9 mouse cellular contexts compared by ENCODE assay signal in the genomic region with DNA sequence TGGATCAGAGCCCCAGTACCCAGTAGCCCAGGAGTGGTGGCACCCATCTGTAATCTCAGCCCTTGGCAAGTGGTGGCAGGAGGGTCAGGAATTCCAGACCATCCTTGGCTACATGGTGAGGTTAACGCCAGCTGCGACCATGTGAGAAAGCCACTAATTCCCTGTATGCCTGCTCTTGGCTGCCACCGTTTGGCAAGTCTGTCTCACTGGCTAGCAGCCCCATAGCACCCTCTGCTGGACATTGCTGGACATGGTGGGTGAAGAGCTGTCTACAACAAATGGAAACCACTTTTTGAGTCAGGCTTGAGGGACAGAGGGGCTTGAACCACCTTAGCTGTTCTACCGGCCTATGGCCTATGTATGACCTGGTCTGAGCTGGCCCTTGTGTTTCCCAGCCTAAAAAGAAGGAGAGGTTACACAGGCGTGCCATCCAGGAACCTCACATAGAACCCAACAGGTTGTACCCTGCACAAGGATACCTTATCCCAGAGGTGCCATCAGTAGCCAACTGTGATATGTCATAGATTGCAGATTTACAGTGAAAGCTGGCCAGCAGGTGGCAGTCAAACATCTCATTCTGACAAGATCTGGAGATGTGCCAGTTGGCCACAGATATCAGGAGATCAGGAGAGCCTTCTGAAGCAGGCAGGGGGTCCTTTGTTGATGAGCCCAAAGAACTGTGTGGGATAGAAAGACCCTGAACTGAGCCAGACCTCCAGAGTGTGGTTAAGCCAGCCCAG. TPM values are rescaled to one million over a fixed set of nuclear protein-coding genes. Genes with fewer than 3 reads are reported as not detected.
A peak's percentile ranks its signal among the peaks of the same experiment; 100 is the strongest.
DNase-seq lines count a peak whose midpoint lies in the region; ATAC-seq and TF ChIP-seq lines count a peak whose summit lies in the region.
"Had no signal": no experiment of that assay in that cellular context is flagged by ENCODE, and none has a peak within 500 bp of the region (broad histone marks: within the 10 kb centered on the region; RNA-seq: fewer than 3 reads in every experiment).

No protein-coding gene starts in this region.

- no peaks in the 10 kb centered on the region for H3K36me3 ChIP-seq in forebrain, embryonic 12.5 days (replicated peaks)
- H3K36me3 ChIP-seq in lung, postnatal 0 days (ENCODE audit: insufficient read depth, low read length) = no peaks in the 10 kb centered on the region
- H3K36me3 ChIP-seq: liver, embryonic 15.5 days had no signal

- H3K9ac ChIP-seq in forebrain, embryonic 12.5 days = no peak overlapping the region
- no peak overlapping the region for H3K9ac ChIP-seq in lung, postnatal 0 days (replicated peaks; ENCODE audit: low read depth)
- H3K9ac ChIP-seq: liver, embryonic 15.5 days had no signal

- peaks cover 6% of the 10 kb centered on the region; the same call in 1 of the 2 replicates for H3K4me1 ChIP-seq in forebrain, embryonic 12.5 days
- H3K4me1 ChIP-seq in lung, postnatal 0 days (ENCODE audit: insufficient read depth, low read depth, low read length) = no peaks in the 10 kb centered on the region
- H3K4me1 ChIP-seq: liver, embryonic 15.5 days had no signal

- 0 out of 2 replicates have a peak, but pooled peaks cover 5% of the 10 kb centered on the region for H3K27me3 ChIP-seq in forebrain, embryonic 12.5 days
- H3K27me3 ChIP-seq in lung, postnatal 0 days (replicated peaks; ENCODE audit: insufficient read depth, low read length) = no peaks in the 10 kb centered on the region
- H3K27me3 ChIP-seq: liver, embryonic 15.5 days had no signal

- peak; percentile 100 for TF ChIP-seq CTCF in lung, postnatal 0 days (IDR thresholded peaks at IDR 0.05)

- no peak overlapping the region for H3K4me3 ChIP-seq in forebrain, embryonic 12.5 days (replicated peaks)
- no peak overlapping the region for H3K4me3 ChIP-seq in lung, postnatal 0 days (ENCODE audit: low read depth, low read length)
- H3K4me3 ChIP-seq: liver, embryonic 15.5 days had no signal

- no peak for TF ChIP-seq EP300 in lung, postnatal 0 days (IDR thresholded peaks at IDR 0.05)

- H3K27ac ChIP-seq in forebrain, embryonic 12.5 days = no peak overlapping the region
- no peak overlapping the region for H3K27ac ChIP-seq in lung, postnatal 0 days (ENCODE audit: low read length)
- H3K27ac ChIP-seq: liver, embryonic 15.5 days had no signal

- no peak overlapping the region for H3K4me2 ChIP-seq in forebrain, embryonic 12.5 days
- H3K4me2 ChIP-seq in lung, postnatal 0 days (replicated peaks; ENCODE audit: low read depth, low read length) = no peak overlapping the region
- H3K4me2 ChIP-seq: liver, embryonic 15.5 days had no signal

- peak; percentile 69 for ATAC-seq in forebrain, embryonic 12.5 days (ENCODE audit: low FRiP score)
- ATAC-seq in hematopoietic stem cell, adult 5-6 weeks (replicated peaks in 1 of 2; ENCODE audit: insufficient read depth in 1 of 2, low FRiP score in 2 of 2, low TSS enrichment in 1 of 2, low read depth in 1 of 2, poor library complexity in 2 of 2, severe bottlenecking in 2 of 2) = peak; percentile 86 to 88
- ATAC-seq in lung, postnatal 0 days = peak; percentile 56

- peak; percentile 91 for DNase-seq in ES-CJ7 (ENCODE audit: low read depth, low spot score)
- DNase-seq in c-Kit-positive CD71-positive TER-119-negative erythroid progenitor cells, embryonic 14.5 days (ENCODE audit: low read depth) = peak; percentile 84
- DNase-seq in layer of hippocampus, adult 9-10 months (ENCODE audit: low spot score) = peak; percentile 95
- DNase-seq in lung, postnatal 0 days (ENCODE audit: low spot score) = peak; percentile 93
- DNase-seq in ovary, postnatal 10 days (ENCODE audit: low spot score) = peak; percentile 92
- DNase-seq in thymus, postnatal 0 days (ENCODE audit: low spot score) = peak; percentile 92

- WGBS in forebrain, embryonic 12.5 days = 7% methylated on average over 5 of the region's 5 CpGs
- 9% methylated on average over 5 of the region's 5 CpGs for WGBS in lung, postnatal 0 days

- no peaks in the 10 kb centered on the region for H3K9me3 ChIP-seq in forebrain, embryonic 12.5 days
- H3K9me3 ChIP-seq in lung, postnatal 0 days (ENCODE audit: low read length) = no peaks in the 10 kb centered on the region
- H3K9me3 ChIP-seq: liver, embryonic 15.5 days had no signal

RNA-seq across cellular contexts. Expression of a gene that starts 10.4 kb away (rescaled TPM):
- 3.4 and 3.7 TPM in 2 replicates for polyA plus RNA-seq in forebrain, embryonic 12.5 days (2016; fragmentation: Nextera tagmentation; extraction: Ambion mirVana)
- total RNA-seq in hematopoietic stem cell, adult 5-6 weeks (2017) = 36.9 and 54.2 TPM in 2 replicates
- polyA plus RNA-seq in lung, postnatal 0 days (2015; fragmentation: Nextera tagmentation; extraction: Ambion mirVana) = 11.9 and 14.2 TPM in 2 replicates
- 6.8 and 7.2 TPM in 2 replicates for polyA plus RNA-seq in thymus, postnatal 0 days (2015; fragmentation: Nextera tagmentation; extraction: Ambion mirVana)

RNA-seq across cellular contexts. Expression of a gene that starts 23.4 kb away (rescaled TPM):
- 381 and 393 TPM in 2 replicates for polyA plus RNA-seq in forebrain, embryonic 12.5 days (2016; fragmentation: Nextera tagmentation; extraction: Ambion mirVana)
- 60.6 and 87.5 TPM in 2 replicates for total RNA-seq in hematopoietic stem cell, adult 5-6 weeks (2017)
- polyA plus RNA-seq in lung, postnatal 0 days (2015; fragmentation: Nextera tagmentation; extraction: Ambion mirVana) = 342 and 350 TPM in 2 replicates
- 144 and 154 TPM in 2 replicates for polyA plus RNA-seq in thymus, postnatal 0 days (2015; fragmentation: Nextera tagmentation; extraction: Ambion mirVana)

RNA-seq across cellular contexts. Expression of a gene that starts 53.7 kb away (rescaled TPM):
- 1.8 and 2.2 TPM in 2 replicates for polyA plus RNA-seq in forebrain, embryonic 12.5 days (2016; fragmentation: Nextera tagmentation; extraction: Ambion mirVana)
- total RNA-seq in hematopoietic stem cell, adult 5-6 weeks (2017) = 1.8 and 10.4 TPM in 2 replicates
- 2.2 and 2.8 TPM in 2 replicates for polyA plus RNA-seq in lung, postnatal 0 days (2015; fragmentation: Nextera tagmentation; extraction: Ambion mirVana)
- 3.7 and 4.4 TPM in 2 replicates for polyA plus RNA-seq in thymus, postnatal 0 days (2015; fragmentation: Nextera tagmentation; extraction: Ambion mirVana)
